Mouse (Mus musculus): Measurements from ENCODE around the gene Asic2.

Asic2 gene

DNA sequence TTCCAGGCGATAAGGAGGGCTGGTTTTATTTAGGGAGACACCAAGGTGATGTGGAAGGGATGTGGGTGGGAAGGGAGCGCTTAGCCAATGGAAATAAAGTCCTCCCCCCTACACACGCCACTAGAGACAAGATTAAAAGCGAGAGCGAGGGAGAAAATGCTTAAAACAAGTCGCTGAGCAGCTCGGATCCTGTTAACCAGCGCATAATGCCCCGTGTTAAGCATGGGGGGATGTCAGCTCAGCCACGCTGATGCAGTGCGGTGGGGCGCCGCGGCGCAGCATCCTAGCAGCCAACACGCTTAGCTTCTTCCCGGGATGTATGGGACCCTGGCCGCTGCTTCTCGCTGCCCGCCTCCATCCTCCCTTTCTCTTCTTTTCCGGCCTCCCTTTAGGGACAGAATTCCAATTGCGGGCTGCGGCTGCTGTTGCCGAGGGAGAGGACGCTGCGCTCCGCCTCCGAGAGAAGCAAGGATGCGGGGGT is at the start of gene Asic2:
TSS of gene Asic2 (minus strand) at position 57 of the 481 bp plus-strand sequence.
- in situ Hi-C loops (cut with MboI, MseI), result no loop called here

DNA sequence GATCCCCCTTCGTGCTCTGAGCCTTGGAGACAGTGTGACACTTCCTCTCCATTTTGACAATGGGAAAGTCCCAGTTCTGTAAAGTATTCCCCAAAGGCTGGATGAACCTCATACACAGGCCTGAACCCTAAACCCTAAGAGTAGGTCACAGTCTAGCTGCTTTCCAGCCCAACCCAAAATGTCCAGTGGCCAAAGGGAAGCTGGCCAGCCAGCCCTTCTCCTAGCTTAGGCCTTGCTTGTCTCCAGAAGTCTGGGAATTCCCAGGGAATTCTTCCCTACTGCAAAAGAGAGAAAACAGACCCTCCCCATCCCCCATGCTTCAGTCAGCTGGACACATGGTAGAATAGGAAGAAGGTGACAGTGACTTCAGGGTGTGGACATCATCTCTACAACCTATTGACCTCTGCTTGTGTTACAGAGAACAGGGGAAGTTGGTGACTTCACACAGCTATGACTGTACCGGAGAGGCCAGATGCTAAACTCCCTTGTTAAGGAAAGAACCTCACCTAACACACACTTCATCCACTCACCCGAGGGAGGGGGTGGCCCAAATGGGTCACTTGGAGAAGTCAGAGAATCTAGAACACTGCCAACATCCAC is 48.0 kb upstream of the Asic2 start:
- in situ Hi-C loops (cut with MboI, MseI), result no loop called here

DNA sequence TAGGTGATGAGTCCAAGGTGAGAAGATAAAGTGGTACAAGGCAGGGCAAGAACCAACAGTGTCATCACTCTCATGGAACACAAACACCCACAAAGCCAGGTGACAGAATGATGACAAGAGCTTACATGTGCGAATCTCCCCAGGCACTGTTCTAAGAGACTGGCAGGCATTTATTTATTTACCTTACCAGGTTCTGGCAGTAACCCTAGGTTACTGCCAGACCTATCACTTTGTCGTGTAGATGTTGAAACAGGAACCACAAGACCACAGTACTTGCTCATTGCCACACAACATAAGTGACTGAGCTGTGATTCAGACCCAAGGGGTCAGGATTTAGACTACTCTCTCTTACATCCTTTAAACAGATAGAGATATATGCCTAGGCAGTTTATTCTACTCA is 46.8 kb upstream of the Asic2 start:
- in situ Hi-C loops (cut with MboI, MseI), result no loop called here

DNA sequence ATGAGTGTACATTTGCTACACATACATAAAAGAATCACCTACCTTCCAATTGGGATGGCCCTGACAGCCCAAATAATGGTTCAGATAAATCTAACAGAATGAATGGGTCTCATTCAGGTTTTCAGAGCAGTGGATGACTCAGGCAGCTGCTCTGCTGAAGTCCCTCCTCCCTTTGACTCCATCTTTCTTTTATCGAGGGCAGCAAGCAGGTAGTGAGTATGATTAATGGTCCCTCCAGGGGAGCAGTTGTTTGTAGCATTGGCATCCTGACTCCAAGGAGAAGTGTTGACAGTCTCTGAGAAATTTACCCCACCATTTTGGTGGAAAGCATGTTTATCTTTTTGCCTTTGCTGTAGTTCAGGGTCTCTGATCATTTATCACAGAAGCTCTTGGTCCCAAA is 45.5 kb upstream of the Asic2 start:
- in situ Hi-C loops (cut with MboI, MseI), result no loop called here

DNA sequence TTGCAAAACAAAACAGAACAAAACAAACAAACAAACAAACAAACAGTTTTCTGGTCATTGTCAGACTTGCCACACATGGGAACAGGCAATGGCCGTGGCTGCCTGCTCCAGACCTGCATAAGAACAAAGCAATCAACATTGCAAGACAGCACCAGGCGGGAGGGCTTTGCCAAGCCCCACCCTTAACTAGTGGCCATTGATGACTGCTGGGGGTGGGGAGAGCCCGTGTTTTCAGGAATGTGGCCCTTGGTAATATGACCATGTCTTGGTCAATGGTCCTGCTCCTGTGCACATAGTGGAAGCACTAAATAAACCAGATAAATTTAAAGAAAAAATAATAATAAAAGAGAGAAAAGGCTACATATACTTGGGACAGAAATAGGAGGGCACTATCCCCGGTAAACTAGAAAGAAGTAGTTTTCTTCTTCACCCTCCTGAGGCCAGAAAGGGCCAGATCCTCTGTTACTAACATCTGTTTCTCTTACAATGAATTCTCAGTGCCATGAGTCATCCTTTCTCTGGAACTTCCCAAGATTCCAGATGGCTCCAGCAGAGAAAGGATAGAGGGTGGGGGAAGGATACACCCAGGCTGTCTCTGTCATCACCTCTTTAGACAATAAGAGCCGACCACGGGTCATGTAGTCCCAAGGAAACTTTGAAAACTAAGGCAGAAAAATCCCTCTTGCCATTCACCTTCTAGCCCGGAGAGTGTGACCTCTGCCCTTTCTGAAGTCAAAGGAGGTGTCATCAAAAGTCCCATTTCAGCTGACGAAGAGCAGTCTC is 43.3 kb upstream of the Asic2 start:
- in situ Hi-C loops (cut with MboI, MseI), result no loop called here

DNA sequence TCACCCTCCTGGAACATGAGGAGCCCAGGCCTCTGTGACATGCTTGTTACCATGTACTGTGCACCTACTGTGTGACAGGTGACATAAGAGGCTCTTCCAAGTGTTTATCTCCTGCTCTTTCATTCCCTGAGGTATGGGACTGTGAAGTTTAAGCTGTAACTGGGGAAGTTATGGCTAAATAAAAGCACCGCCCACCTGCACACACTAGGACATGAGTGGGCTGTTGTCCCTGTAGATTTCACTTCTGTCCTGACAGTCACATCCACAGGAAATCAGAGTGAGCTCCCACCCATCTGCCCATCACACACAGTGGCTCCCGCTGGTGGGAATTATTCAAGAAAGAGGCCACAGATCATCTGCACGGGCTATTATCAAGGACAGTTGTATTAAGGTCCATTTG is 41.9 kb upstream of the Asic2 start:
- in situ Hi-C loops (cut with MboI, MseI), result no loop called here

DNA sequence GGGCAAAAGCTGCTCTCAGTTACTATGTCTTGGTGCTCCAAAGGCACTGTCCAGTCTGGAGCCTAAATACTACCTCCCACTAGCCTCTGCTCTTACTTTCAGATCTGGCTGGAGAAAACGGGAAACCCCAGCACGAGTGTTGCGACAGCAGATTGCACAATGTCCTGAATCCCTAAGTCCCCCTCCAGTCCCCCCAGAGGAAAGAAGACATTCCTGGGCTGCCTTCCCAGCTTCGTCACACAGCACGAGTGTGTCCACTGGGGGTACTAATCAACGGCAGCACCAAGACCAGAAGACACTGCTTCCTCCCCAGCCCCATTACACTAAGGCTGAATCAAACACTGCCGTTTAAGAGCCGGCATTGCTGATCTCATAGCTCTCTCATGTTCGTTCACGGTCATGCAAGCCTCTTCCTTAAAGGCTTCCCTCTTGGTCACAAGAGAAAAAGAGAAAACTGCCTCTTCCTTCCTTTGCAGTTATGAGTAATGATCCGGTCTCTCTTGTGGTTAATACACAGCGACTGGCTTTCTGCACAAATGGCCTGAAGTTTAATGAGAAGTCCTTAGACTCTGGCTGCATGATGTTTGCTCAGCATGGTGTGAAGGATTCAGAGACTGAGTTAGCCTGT is 38.7 kb upstream of the Asic2 start:
- in situ Hi-C loops (cut with MboI, MseI), result no loop called here

DNA sequence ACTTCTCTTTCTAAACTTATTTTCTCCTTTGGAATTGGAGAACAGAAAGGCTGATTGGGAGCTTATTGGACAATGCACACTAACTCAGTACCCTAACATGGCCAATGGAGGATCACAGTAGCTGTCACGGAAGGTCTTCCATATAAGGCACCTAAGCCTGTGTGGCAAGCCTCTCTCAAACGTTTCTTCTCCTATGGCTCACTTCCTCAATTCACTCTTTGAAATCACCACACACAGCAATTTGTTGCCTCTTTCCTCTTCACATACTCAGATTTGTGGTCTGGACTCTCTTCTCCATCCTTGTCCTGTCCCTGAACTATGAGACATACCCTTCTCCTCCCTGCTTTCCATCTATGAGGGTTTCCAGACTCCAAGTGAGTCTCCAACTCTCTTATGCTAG is 36.6 kb upstream of the Asic2 start:
- in situ Hi-C loops (cut with MboI, MseI), result no loop called here

DNA sequence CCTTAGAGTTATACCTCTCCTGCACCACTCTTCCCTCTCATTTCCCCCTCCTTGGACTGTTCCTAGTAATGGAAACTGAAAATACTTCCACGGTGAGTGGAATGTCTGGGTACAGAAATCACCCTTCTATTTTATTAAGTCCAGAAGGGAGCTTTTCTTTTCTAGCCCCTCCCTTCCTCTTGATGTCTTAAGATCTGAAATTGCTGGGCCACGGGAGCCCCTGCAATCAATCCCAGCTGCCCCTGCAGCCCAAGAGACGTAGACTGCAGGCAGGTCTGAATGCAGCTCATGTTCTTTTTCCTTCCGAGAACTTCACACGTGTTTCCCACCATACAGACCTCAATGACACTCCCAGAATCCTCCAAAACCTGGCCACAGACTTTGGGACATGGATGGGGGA is 32.3 kb upstream of the Asic2 start:
- in situ Hi-C loops (cut with MboI, MseI), result no loop called here

DNA sequence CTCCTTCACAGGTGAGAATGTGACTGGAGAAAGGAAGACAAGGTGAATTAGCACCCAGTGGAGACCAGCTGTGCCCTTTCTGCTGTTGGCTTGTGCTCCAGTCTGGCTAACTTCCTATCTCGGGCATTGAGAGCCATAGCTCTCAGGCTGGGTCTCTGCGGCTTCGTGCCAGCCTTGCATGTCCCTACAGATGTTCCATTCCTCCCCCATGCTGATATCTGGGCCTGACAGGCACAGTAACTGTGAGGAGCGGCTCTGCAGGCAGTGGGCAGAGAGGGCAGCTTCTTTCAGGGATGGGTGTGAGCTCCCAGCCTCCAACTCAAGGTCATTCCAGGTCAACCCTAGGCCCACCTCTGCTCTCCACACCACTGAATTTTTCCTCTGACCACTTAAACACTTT is 31.2 kb upstream of the Asic2 start:
- in situ Hi-C loops (cut with MboI, MseI), result no loop called here

DNA sequence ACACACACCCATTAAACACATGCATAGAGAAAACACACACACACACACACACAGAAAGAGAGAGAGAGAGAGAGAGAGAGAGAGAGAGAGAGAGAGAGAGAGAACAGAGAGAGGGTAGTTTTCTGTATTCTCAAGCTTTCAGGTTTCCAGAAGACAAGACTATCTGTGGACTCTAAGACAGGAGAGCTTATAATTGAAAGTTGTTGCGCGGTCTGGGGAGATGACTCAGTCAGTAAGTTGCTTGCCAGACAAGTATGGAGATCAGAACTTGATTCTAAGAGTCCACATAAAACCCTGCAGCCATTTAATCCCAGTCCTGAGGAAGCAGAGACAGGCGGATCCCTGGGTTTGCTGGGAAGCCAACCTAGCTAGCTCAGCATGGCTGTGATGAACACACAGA is 30.4 kb upstream of the Asic2 start:
- in situ Hi-C loops (cut with MboI, MseI), result no loop called here

DNA sequence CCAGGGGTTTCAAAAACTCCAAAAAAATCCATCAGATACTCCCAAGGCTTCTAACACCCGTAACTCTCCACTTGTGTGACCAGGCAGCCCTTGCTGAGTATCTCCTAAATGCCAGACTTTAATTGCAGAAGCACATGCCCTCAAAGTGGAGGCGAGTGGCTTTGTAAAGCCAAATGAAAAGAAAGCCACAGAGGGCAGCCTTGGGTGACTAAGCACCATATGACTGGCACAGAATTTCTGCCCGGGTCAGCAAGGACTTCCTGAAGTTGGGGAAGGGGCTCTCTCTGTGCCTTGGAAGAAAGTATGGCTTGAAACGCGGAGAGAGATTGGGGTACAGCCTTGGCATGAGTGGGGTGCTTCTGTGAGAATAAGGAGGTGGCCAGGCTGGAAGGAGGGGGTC is 28.8 kb upstream of the Asic2 start:
- in situ Hi-C loops (cut with MboI, MseI), result no loop called here

DNA sequence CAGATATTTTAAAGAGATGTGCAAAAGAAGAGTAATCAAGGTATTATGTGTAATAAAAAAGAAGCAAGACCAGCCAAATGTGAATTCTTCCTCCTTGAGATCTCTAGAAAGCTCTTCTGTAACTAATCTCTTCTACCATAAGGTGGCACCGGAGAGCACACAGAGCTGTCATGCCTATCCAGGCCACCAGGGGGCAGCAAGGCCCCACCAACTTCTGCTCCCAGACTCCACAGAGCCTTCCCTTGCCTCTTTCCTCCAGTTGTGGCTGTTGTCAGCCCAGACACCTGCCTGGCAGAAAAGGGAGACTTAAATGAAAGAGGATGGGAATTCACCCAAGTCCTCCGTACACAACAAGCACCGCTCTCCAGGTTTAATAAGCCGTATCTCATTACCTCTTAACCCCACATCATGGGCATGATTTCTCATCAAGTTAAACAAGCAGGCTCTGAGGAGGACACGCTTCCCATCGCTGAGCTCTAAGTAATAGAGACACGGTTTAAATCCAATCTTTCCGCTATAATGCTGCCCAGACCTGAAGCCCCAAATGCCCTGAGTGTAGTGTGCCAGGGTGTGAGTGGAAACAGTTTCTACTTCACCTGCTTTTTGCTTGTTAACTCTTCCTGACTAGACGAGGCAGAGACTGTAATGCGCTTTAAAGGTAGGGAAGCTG is 28.1 kb upstream of the Asic2 start:
- in situ Hi-C loops (cut with MboI, MseI), result no loop called here

DNA sequence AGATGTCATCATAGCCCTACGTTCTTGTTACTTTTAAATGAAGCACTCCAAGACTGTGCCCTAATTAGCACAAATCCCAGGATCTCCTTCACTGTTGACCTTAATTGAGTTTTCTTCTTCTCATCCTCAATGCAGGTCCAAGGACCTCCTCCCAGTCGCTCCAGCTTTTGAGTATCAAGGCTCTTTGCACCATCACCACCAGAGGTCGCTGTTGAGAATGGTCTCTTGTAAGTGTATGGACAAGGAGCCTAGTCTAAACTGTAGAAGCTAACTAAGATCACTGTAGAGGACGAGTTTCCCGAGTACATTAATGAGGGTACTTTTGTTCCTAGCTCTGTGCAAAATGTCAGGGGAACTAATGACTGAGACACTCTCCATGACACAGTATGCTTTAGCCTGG is 14.9 kb upstream of the Asic2 start:
- in situ Hi-C loops (cut with MboI, MseI), result loop anchor here in 1 of 2 experiments (5.0 kb wide), 1 partner anchor 199 kb away; no protein-coding TSS in a partner anchor

DNA sequence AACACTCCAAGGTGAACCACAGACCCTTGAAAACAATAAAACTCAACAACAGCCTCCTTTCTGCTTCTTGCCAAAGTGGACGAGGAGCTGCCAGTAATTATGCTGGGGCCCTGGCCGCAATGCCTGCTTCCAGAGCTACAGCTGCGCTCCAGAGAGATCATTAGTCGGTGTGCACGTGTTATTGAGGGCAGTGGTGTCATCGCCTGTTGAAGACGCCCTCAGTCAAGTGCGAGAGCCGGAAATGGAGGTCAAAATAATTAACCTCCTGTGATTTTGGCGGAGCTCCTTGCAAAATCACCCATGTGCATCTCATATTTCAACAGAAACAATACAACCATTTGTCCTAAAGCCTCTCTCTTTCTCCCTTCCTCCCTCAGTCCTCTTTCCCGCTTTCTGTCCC is 13.9 kb upstream of the Asic2 start:
- in situ Hi-C loops (cut with MboI, MseI), result loop anchor here in 1 of 2 experiments (5.0 kb wide), 1 partner anchor 200 kb away; no protein-coding TSS in a partner anchor

DNA sequence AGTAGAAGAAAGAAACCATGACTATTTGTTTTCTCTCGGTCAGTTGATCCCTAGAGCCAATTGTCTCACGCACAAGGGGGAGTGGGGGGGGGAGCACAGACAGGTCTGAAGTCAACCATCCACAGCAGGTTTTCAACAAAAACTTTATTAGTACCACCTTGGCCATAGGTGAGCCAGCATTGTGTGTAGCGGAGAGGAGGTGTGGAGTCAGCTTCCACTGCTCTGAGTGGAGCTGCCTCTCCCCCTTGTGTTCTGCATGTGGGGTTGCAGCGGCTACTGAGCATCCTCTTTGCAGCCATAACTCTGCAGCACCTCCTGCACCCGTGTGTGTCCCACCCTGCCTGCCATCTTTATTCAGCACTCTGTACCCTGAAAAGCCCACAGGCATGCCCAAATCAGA is 6.3 kb upstream of the Asic2 start:
- in situ Hi-C loops (cut with MboI, MseI), result no loop called here

DNA sequence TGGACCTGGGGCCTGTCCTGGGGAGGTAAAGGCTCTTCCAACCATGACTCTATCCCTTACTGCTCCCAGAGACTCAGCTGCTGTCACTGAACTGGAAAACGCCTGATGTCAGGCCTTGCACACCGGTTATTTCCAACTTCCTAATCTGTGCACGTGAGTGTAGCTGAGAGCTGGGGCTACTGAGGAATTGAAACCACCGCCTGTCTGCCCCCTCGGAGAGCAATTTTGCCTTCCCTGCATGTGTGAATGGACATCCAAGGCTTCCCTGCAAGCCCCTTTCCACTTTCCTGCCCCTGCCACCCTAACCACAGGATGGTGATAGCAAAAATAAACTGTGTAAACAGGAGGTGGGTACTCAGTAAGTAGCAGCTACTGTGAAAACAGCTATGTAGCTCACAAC is 5.4 kb upstream of the Asic2 start:
- in situ Hi-C loops (cut with MboI, MseI), result no loop called here

DNA sequence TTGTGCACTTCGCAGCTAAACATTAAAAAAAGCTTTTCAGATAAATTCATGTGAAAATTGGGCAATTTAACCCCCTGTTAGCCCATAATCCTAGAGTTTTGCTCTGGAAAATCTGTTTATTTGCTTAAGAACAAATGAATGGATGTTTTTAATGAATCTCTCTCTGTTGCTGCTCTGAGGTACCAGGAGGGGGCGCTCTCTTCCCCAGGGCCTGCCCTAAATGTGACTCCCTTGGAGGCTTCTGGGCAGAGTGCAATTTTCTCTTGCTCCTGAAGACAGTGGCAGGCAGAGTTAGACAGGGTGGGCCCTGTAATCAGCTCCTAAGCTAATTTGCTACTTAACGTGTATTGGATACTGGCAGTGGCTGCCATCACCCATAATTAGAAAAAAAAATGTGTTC is 3.8 kb upstream of the Asic2 start:
- in situ Hi-C loops (cut with MboI, MseI), result no loop called here

DNA sequence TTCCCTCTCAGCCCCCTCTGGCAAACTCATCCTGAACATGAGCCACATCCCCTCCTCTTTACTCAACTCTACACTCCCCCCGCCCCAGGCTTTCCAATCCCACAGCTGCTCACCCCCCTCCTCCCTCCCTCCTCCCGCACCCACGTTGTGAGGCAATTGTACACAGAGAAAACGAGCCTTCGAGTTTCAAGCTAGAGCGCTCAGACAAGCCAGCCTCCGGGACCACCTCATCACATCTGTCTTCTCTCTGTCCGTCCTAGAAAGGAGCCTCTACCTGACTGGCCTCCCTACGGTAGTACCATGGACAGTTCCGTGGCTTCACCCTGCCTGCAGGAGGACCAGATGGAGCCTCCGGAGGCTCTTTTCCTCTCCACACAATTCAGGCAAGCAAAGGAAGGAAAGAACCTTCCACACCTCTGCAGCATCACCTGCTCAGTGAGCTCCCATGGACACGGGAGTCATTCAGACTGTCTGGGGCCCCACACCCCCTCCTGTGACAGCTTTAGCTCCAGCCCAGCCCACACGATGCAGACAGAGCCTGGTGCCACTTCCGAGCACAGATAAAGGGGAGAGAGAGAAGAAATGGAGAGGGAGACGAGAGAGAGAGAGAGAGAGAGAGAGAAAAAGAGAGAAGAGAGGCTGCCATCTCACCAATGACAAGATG is 1.5 kb downstream of the Asic2 start:
- in situ Hi-C loops (cut with MboI, MseI), result no loop called here

DNA sequence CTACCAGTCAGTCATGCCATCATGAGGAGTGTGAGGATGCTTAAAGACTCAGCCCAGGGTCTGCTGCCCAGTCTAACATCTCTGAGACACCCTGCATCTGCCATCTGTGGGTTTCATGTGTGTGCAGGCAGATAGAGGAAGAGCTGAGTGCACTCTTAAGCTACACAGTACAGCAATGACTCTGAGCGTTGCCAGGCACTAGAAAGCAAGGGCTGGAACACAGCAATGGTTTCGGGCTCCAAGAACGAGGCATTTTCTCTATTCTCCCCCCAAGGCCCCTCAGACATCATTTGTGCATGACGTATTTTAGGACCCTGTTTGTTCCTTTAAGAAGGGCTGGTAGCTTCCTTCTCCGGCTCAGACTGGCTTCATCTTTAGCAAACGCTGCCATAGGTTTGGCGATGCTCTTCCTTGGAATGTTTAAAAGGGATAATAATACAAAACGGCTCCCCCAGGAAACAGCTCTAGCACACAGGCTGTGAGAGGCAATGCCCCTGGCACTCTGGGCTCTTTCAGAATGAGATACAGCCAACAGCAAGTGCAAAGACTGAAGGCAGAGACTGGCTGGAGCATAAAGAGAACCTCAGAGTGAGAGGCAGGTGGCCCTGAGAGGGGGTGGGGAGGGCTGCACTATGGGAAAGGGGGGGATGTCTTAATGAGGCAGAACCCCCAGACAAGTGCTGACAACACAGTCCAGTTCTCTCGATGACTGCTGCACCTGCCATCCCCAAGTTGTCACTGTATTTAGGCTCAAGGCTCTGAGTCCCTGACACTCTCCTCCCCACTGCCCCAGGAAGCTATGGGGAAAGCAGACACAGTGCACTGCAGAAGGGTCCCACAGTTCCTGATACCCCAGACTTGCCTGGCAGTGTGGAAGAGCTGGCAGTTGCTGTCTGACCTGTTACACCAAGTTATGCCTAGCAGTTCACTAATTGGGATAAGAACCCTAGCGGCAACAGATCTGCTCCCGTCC is 2.3 kb downstream of the Asic2 start:
- in situ Hi-C loops (cut with MboI, MseI), result no loop called here

DNA sequence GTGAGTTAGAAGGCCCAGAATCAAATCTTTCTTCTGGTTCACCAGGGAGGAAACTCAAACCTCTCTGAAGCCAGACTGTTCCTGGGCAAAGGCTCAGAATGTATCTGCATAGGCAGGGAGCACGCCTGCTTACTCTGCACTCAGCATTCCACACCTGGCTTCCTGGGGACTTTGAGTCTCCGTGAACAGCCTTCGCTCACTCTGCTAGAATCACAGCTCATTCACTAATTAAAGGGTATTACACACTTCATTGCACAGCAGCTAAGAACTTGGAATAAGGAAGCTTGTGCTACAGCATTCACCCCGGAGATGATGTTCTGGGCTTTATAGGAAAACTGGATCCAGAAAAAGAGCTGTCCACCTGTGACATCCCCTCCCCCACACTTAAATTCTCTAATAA is 3.7 kb downstream of the Asic2 start:
- in situ Hi-C loops (cut with MboI, MseI), result no loop called here

All from T-helper 17 cell (primary cell).